Mouse (Mus musculus): ENCODE results near the gene Phrf1. TPM values are rescaled to one million over a fixed set of nuclear protein-coding genes. Genes with fewer than 3 reads are reported as not detected.

Phrf1 gene
- polyA plus RNA-seq, 1 experiment from 2014 or later, result 77.5 TPM

DNA sequence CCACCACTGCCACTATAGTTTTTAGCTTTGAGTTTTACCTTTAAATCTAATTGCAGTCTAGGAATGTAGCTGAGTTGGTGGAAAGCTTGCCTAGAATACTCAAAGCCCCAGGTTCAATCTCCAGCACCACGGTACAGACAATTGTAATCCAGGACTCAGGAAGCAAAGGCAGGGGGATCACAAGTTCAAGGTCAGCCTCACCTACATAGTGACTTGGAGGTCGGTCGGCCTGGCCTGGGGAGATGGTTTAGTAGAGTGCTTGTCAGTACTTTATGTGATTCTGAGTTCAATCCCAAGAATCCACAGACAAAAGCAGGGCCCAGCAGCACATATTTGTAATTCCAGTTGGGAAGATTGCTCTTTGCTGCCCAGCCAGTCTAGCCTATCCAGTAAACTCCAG, 59.5 kb downstream of the Phrf1 start:
- no peak overlapping the region for H3K27ac ChIP-seq (replicated peaks; ENCODE audit: low read depth, low read length)
- H3K36me3 ChIP-seq (ENCODE audit: control insufficient read depth, insufficient read depth, low read length), result no peaks in the 10 kb centered on the region
- WGBS, result 88% methylated on average over 3 of the region's 3 CpGs
- H3K4me2 ChIP-seq (ENCODE audit: low read length), result no peak overlapping the region
- no peak overlapping the region for H3K4me3 ChIP-seq (replicated peaks; ENCODE audit: low read depth, low read length)
- no peak for DNase-seq
- no peaks in the 10 kb centered on the region for H3K9me3 ChIP-seq (ENCODE audit: control insufficient read depth, low read length)
- peaks cover 25% of the 10 kb centered on the region for H3K27me3 ChIP-seq (ENCODE audit: control insufficient read depth, insufficient read depth, low read length)
- H3K4me1 ChIP-seq (ENCODE audit: control insufficient read depth, insufficient read depth, low read length), result 0 out of 2 replicates have a peak, but pooled peaks cover 10% of the 10 kb centered on the region
- no peak overlapping the region for H3K9ac ChIP-seq (replicated peaks; ENCODE audit: low read length)
- ATAC-seq (ENCODE audit: low FRiP score, low TSS enrichment), result no peak

GRCm38 (mm10) chr7:141291921-141292582, 63.5 kb downstream of the Phrf1 start, which contains the start of gene Drd4:
Gene Drd4, plus strand, starts transcription at chr7:141292006.
- 1% methylated on average over 46 of the region's 46 CpGs for WGBS
- DNase-seq, result peak; percentile 69
- H3K9me3 ChIP-seq (ENCODE audit: control insufficient read depth, low read length), result no peaks in the 10 kb centered on the region
- peak within 1 kb of the TSS; percentile 63 for H3K9ac ChIP-seq (replicated peaks; ENCODE audit: low read length)
- ATAC-seq (ENCODE audit: low FRiP score, low TSS enrichment), result peak; percentile 62; the same call in 1 of the 2 replicates
- H3K27me3 ChIP-seq (ENCODE audit: control insufficient read depth, insufficient read depth, low read length), result peaks cover 54% of the 10 kb centered on the region
- H3K4me2 ChIP-seq (ENCODE audit: low read length), result peak within 1 kb of the TSS; percentile 95
- peak within 1 kb of the TSS; percentile 48 for H3K4me3 ChIP-seq (replicated peaks; ENCODE audit: low read depth, low read length)
- H3K4me1 ChIP-seq (ENCODE audit: control insufficient read depth, insufficient read depth, low read length), result peaks cover 21% of the 10 kb centered on the region
- H3K36me3 ChIP-seq (ENCODE audit: control insufficient read depth, insufficient read depth, low read length), result peaks cover 5% of the 10 kb centered on the region
- no peak within 1 kb of the TSS for H3K27ac ChIP-seq (replicated peaks; ENCODE audit: low read depth, low read length)

DNA sequence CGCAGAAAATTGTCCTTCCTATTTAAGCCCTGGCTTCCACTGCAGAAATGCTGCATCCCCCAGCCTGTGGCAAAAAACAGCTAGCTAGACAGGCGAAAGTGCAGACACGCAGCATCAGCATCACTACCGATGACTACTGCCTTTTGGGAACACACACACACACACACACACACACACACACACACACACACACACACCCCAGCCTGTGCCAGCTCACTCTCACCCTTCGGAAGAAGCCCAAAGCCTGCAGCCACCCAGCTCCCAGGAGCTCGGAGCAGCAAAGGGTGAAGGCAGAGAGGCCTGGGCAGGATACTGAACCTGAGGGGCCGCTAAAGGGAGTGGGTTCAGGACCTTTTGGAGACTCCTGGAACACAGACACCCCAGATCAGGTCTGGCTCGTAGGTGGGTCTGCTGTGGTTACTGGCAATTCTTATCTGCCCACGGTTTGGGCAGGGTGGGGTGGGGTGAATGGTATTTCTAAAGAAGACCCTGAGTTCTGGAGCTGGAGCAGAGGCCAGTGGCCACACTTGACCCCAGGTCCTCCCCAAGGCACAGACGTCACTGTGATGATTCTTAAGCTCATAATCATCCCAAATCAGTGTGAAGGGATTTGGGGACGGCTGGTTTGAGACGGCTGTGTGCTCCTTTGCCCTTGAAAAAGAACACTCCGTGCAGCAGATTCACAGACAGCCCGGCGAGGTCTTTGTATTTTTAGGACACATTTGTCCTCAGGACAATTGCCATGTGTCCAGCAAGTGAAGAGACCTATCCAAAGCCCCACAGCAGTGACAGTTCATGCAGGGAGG, 64.2 kb downstream of the Phrf1 start:
- H3K27ac ChIP-seq (replicated peaks; ENCODE audit: low read depth, low read length), result no peak overlapping the region
- no peak for ATAC-seq (ENCODE audit: low FRiP score, low TSS enrichment)
- H3K4me2 ChIP-seq (ENCODE audit: low read length), result peak overlapping the region; percentile 95
- H3K4me3 ChIP-seq (replicated peaks; ENCODE audit: low read depth, low read length), result peak overlapping the region; percentile 48
- peaks cover 54% of the 10 kb centered on the region for H3K27me3 ChIP-seq (ENCODE audit: control insufficient read depth, insufficient read depth, low read length)
- H3K9ac ChIP-seq (replicated peaks; ENCODE audit: low read length), result no peak overlapping the region; the same call in 1 of the 2 replicates
- H3K4me1 ChIP-seq (ENCODE audit: control insufficient read depth, insufficient read depth, low read length), result peaks cover 21% of the 10 kb centered on the region
- no peaks in the 10 kb centered on the region for H3K9me3 ChIP-seq (ENCODE audit: control insufficient read depth, low read length)
- H3K36me3 ChIP-seq (ENCODE audit: control insufficient read depth, insufficient read depth, low read length), result peaks cover 12% of the 10 kb centered on the region
- peak; percentile 39 for DNase-seq
- 17% methylated on average over 15 of the region's 15 CpGs for WGBS

GRCm38 (mm10) chr7:141293852-141294471, 65.4 kb downstream of the Phrf1 start:
- Histone ChIP-seq H3K27me3 (ENCODE audit: control insufficient read depth, insufficient read depth, low read length) (peaks cover 54% of the 10 kb centered on the region), H3K9me3 (ENCODE audit: control insufficient read depth, low read length) (no peaks in the 10 kb centered on the region), H3K4me1 (ENCODE audit: control insufficient read depth, insufficient read depth, low read length) (peaks cover 21% of the 10 kb centered on the region), H3K9ac (replicated peaks; ENCODE audit: low read length) (no peak overlapping the region; the same call in 1 of the 2 replicates), H3K4me3 (replicated peaks; ENCODE audit: low read depth, low read length) (peak overlapping the region; percentile 33), H3K27ac (replicated peaks; ENCODE audit: low read depth, low read length) (no peak overlapping the region), H3K36me3 (ENCODE audit: control insufficient read depth, insufficient read depth, low read length) (peaks cover 21% of the 10 kb centered on the region), H3K4me2 (ENCODE audit: low read length) (peak overlapping the region; percentile 61)
- DNase-seq, result peak; percentile 59
- 1% methylated on average over 53 of the region's 53 CpGs for WGBS
- ATAC-seq (ENCODE audit: low FRiP score, low TSS enrichment), result no peak

DNA sequence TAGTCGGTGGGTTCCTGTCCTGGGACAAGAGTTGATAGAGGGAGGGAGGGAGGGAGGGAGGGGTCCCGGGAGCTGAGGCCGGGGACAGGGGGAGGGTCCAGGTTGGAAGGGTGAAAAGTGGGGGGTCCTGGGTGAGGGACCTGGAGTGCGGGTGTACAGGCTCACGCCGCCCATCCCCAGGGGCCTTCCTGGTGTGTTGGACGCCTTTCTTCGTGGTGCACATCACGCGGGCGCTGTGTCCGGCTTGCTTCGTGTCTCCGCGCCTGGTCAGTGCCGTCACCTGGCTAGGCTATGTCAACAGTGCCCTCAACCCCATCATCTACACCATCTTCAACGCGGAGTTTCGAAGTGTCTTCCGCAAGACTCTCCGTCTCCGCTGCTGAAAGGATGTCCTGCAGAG, 65.9 kb downstream of the Phrf1 start:
- no peak overlapping the region for H3K9ac ChIP-seq (replicated peaks; ENCODE audit: low read length)
- H3K27me3 ChIP-seq (ENCODE audit: control insufficient read depth, insufficient read depth, low read length), result peaks cover 54% of the 10 kb centered on the region
- H3K4me3 ChIP-seq (replicated peaks; ENCODE audit: low read depth, low read length), result peak overlapping the region; percentile 33; the same call in 1 of the 2 replicates
- WGBS, result 4% methylated on average over 22 of the region's 22 CpGs
- DNase-seq (no peak), ATAC-seq (ENCODE audit: low FRiP score, low TSS enrichment) (no peak)
- H3K4me1 ChIP-seq (ENCODE audit: control insufficient read depth, insufficient read depth, low read length), result peaks cover 21% of the 10 kb centered on the region
- H3K4me2 ChIP-seq (ENCODE audit: low read length), result peak overlapping the region; percentile 61
- no peaks in the 10 kb centered on the region for H3K9me3 ChIP-seq (ENCODE audit: control insufficient read depth, low read length)
- H3K36me3 ChIP-seq (ENCODE audit: control insufficient read depth, insufficient read depth, low read length), result peaks cover 26% of the 10 kb centered on the region
- H3K27ac ChIP-seq (replicated peaks; ENCODE audit: low read depth, low read length), result no peak overlapping the region

- no peak for DNase-seq
- WGBS, result 84% methylated on average over 3 of the region's 3 CpGs
- ATAC-seq (ENCODE audit: low FRiP score, low TSS enrichment), result no peak
- Histone ChIP-seq H3K9ac (replicated peaks; ENCODE audit: low read length) (no peak overlapping the region), H3K27me3 (ENCODE audit: control insufficient read depth, insufficient read depth, low read length) (peaks cover 29% of the 10 kb centered on the region), H3K27ac (replicated peaks; ENCODE audit: low read depth, low read length) (no peak overlapping the region), H3K4me1 (ENCODE audit: control insufficient read depth, insufficient read depth, low read length) (peaks cover 10% of the 10 kb centered on the region), H3K9me3 (ENCODE audit: control insufficient read depth, low read length) (no peaks in the 10 kb centered on the region), H3K4me2 (ENCODE audit: low read length) (no peak overlapping the region), H3K4me3 (replicated peaks; ENCODE audit: low read depth, low read length) (no peak overlapping the region), H3K36me3 (ENCODE audit: control insufficient read depth, insufficient read depth, low read length) (peaks cover 60% of the 10 kb centered on the region)
Observed at GRCm38 (mm10) chr7:141297926-141298650, 69.5 kb downstream of the Phrf1 start.

GRCm38 (mm10) chr7:141299175-141299574, 70.6 kb downstream of the Phrf1 start:
- no peak overlapping the region for H3K4me2 ChIP-seq (ENCODE audit: low read length)
- peaks cover 18% of the 10 kb centered on the region for H3K27me3 ChIP-seq (ENCODE audit: control insufficient read depth, insufficient read depth, low read length)
- peaks cover under 1% of the 10 kb centered on the region; the same call in 1 of the 2 replicates for H3K4me1 ChIP-seq (ENCODE audit: control insufficient read depth, insufficient read depth, low read length)
- ATAC-seq (ENCODE audit: low FRiP score, low TSS enrichment) (no peak), DNase-seq (no peak)
- H3K9me3 ChIP-seq (ENCODE audit: control insufficient read depth, low read length), result no peaks in the 10 kb centered on the region
- H3K36me3 ChIP-seq (ENCODE audit: control insufficient read depth, insufficient read depth, low read length), result peaks cover 70% of the 10 kb centered on the region
- H3K9ac ChIP-seq (replicated peaks; ENCODE audit: low read length), result no peak overlapping the region
- 97% methylated on average over 8 of the region's 8 CpGs for WGBS
- H3K27ac ChIP-seq (replicated peaks; ENCODE audit: low read depth, low read length), result no peak overlapping the region
- H3K4me3 ChIP-seq (replicated peaks; ENCODE audit: low read depth, low read length), result no peak overlapping the region

DNA sequence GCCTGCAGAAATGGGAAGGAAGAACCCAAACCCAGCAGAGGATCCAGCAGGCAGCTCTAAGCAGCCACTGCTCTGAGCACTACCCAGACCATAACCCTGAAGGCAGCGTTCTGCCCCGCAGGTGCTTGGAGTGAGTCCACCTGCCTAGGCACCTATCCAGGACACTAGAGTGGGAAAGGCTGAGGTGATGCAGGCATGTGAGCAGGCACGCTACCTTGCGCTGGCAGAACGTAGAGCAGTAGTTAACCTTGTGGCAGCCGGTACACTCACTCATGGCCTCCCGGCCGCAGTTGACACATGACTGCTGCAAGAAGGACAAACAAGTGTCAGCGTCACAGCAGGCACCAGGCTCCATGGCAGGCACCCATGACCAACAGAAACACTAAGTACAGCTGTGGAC, 72.8 kb downstream of the Phrf1 start:
- H3K4me1 ChIP-seq (ENCODE audit: control insufficient read depth, insufficient read depth, low read length), result no peaks in the 10 kb centered on the region
- no peak overlapping the region for H3K4me2 ChIP-seq (ENCODE audit: low read length)
- WGBS, result 98% methylated on average over 9 of the region's 9 CpGs
- H3K36me3 ChIP-seq (ENCODE audit: control insufficient read depth, insufficient read depth, low read length), result peaks cover 92% of the 10 kb centered on the region
- DNase-seq, result no peak
- no peak for ATAC-seq (ENCODE audit: low FRiP score, low TSS enrichment)
- H3K4me3 ChIP-seq (replicated peaks; ENCODE audit: low read depth, low read length), result no peak overlapping the region
- no peak overlapping the region for H3K27ac ChIP-seq (replicated peaks; ENCODE audit: low read depth, low read length)
- no peaks in the 10 kb centered on the region for H3K27me3 ChIP-seq (ENCODE audit: control insufficient read depth, insufficient read depth, low read length)
- no peak overlapping the region for H3K9ac ChIP-seq (replicated peaks; ENCODE audit: low read length)
- H3K9me3 ChIP-seq (ENCODE audit: control insufficient read depth, low read length), result no peaks in the 10 kb centered on the region
